Mouse (Mus musculus): ENCODE results near the gene Bsn.
A peak's percentile ranks its signal among the peaks of the same experiment; 100 is the strongest.

The Bsn gene

DNA sequence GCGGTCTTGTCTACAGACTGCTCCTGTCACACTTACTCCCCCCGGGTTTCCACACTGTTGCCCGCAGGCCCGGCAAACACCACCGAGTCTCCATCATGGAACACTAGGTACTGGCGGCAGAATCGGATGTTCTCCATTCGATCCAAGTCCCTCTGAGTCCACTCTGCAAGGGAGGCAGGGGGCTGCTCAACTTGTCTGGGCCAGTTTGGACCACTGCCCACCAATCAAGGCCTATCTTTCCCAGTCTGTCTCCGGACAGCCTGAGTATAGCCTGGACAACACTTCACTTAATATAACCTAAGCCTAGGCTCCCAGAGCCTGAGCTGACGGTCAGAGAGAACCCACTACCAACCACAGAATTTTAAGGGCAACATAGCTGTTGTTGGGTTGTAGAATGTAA is 96.6 kb downstream of the Bsn start:
- no peak for DNase-seq (ENCODE audit: low spot score)

DNA sequence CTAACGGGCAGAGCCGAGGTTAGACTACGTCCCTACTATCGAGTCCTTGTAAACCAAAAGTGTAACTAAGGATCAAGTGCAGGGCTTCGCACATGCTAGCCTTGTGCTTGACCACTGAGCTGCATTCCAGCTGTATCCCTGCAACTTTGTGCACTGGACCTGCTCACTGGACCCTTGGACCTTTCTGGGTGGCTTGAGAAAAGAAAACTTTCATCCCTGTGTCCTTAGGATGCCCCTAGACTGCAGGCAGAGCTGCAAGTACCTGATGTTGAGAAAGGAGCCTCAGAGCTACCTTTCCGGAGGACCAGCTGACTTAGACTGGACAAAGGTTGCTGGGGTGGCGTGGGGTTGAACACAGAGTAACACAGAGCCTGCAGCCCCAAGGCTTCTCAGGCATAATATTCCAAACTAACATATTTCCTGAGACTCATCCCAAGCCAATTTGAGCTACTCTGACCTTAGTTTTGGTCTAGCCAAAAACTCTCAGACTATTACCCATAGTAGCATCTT is 99.5 kb downstream of the Bsn start:
- DNase-seq (ENCODE audit: low spot score): no peak

DNA sequence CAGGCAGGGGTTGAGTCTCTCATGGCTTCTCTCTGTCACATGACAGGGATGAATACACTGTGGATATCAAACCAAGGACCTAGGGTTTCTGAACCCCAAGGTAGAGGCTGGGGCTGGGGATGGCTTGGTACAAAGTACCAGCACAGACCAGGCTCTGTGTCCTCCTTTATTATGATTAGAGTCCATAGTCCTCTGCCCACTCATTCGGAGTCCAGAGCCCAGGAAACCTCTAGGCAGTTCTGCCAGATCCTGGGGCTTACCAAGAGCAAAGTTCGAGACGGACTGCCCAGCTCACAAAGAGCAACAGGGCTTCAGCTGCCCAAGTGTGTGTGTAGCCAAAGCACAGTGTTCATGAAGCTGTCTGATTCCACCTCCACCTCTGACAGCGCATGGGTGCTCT is 104.9 kb downstream of the Bsn start:
- DNase-seq (ENCODE audit: low spot score): no peak

GRCm38 (mm10) chr9:108083561-108083960 is 106.6 kb downstream of the Bsn start:
- no peak for DNase-seq (ENCODE audit: low spot score)

DNA sequence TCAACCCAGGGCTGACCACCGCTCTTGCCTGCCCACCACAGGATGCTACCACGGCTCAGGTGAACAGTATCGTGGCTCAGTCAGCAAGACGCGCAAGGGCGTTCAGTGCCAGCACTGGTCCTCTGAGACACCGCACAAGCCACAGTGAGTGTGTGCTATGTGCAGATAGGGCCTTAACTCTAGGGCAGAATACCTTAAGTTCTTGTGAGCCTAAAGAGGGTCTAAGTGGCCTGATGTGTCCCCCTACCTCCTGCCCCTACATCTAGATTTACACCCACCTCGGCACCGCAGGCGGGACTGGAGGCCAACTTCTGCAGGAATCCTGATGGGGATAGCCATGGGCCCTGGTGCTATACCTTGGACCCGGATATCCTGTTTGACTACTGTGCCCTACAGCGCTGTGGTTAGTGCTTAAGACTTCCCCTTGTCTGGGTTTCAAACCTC is 107.2 kb downstream of the Bsn start, which contains the start of gene Rnf123:
TSS of gene Rnf123 (minus strand) at position 359 of the 444 bp plus-strand sequence.
- DNase-seq (ENCODE audit: low spot score): no peak

DNA sequence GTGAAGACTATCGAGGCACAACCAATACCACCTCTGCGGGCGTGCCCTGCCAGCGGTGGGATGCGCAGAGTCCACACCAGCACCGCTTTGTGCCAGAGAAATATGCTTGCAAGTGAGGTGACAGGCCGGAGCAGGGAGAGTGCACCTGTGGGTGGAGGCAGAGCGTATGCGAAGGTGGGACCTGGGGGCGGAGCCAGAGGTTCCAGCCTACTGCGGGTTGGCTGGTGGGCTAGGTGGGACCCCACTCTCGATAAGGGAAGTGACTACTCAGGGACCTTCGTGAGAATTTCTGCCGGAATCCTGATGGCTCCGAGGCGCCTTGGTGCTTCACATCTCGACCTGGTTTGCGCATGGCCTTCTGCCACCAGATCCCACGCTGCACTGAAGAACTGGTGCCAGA is 107.6 kb downstream of the Bsn start:
- DNase-seq (ENCODE audit: low spot score): no peak

DNA sequence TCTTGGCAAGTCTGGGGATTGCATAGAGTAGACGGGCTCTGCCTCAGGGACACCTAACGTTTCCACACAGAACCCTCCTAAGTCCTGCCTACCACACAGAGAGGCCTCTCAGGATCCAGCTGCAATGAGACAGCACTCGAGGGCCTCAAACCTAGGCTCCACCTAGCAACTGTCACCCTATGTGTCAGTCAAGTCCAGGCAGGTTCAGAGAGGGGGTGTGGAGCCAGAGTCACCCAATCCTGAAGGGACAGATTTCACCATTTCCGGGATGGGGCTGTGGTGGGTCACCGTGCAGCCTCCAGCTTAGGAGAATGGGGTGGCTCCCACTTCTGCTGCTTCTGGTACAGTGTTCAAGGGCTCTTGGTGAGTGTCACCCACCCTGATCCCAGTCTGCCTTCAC is 110.0 kb downstream of the Bsn start, which contains the start of gene Mst1:
TSS of gene Mst1 (plus strand) at position 269 of the 400 bp plus-strand sequence.
- no peak for DNase-seq (ENCODE audit: low spot score)

GRCm38 (mm10) chr9:108073141-108073930 is 116.8 kb downstream of the Bsn start:
- DNase-seq (ENCODE audit: low spot score): no peak

- no peak for DNase-seq (ENCODE audit: low spot score)
Measured at GRCm38 (mm10) chr9:108072481-108072924, 117.7 kb downstream of the Bsn start.

- DNase-seq (ENCODE audit: low spot score): no peak
Measured at GRCm38 (mm10) chr9:108071801-108072200, 118.4 kb downstream of the Bsn start.

GRCm38 (mm10) chr9:108069529-108069928 is 120.7 kb downstream of the Bsn start:
- DNase-seq (ENCODE audit: low spot score): no peak

DNA sequence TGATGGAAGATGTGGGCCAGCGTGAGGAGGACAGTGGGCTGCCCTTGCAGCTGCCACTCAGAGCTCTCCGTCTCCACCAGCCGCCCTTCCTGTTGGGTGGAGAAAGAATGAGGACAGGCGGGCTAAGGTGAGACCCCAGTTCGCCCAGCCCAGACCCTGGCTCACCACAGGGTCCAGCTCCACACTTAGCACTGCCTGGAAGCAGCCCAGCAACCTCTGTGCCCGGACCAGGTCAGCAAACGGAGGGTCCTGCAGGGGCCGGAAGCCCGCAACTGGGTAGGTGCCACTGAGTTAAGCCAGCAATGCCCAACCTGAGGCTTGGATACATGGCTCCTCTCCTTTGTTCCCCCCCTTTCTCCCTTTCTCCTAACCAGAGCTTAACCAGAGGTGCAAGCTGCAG is 121.2 kb downstream of the Bsn start:
- no peak for DNase-seq (ENCODE audit: low spot score)

GRCm38 (mm10) chr9:108067900-108068299 is 122.3 kb downstream of the Bsn start:
- peak; percentile 93 for DNase-seq (ENCODE audit: low spot score)

- DNase-seq (ENCODE audit: low spot score): no peak
Measured at GRCm38 (mm10) chr9:108067199-108067598, 123.0 kb downstream of the Bsn start.

DNA sequence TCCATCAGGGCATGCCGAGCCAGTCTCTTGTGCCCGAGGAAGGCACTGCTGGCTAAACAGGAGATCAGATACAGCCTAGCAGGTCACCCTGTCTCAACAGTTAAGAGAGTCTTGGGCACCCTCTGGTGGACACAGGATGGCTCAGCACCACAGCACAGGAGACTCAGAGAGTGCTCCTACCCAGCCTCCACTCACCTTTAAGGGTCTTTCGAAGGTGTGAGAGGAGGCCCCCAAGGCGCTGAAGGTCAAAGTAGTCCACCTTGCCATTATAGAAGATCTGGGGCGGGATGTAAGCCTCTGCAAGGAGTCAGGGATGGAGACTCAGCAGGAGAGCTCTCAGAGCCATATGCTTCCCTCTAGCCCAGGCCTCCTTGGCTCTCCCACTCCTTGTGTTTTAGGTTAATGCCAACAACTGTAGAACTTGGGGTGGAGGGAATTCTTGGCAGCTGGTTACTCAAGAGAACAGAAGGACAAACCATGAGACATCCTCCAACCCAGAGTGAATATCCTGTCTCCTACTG is 124.6 kb downstream of the Bsn start:
- DNase-seq (ENCODE audit: low spot score): peak; percentile 79

- no peak for DNase-seq (ENCODE audit: low spot score)
Measured at GRCm38 (mm10) chr9:108063361-108063760, 126.8 kb downstream of the Bsn start.

DNA sequence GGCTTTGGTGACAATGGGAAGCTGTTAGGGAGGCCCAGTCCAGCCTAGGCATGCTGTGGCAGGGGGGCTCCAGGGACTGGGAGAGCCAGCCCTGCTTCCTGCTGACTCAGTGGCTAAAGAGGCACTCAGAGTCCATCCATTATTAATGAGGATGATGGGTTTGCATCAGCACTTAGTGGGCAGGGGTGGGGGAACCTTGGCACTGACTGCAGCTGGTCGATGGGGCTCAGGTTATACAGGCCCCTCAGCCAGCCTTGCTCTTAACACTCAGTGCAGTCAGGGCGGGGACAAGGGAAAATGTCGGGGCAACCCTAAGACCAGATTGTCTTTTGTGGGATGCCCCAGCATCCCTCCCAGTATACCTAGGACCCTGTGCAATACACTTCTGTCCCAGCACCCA is 128.0 kb downstream of the Bsn start:
- peak; percentile 53 for DNase-seq (ENCODE audit: low spot score)

DNA sequence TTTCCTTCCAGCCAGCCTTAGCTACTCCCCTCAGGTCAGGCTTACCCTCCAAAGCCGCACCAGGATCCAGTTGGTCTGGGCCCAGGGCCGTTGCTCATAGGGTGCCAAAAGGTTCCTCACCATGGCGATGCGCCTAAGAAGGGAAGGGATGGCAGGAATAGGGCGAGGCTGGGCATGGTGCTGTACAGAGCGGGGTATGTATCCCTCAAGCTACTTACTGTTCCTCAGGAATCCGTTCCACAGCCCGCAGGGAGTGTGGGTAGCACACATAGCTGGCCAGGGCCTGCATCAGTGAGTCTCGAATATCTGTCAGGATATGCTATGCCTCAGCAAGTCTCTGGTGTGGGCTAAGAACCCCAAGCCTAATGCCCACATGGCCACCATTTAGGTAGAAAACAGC is 131.9 kb downstream of the Bsn start:
- DNase-seq (ENCODE audit: low spot score): no peak

GRCm38 (mm10) chr9:108057262-108057562 is 133.0 kb downstream of the Bsn start:
- DNase-seq (ENCODE audit: low spot score): no peak

DNA sequence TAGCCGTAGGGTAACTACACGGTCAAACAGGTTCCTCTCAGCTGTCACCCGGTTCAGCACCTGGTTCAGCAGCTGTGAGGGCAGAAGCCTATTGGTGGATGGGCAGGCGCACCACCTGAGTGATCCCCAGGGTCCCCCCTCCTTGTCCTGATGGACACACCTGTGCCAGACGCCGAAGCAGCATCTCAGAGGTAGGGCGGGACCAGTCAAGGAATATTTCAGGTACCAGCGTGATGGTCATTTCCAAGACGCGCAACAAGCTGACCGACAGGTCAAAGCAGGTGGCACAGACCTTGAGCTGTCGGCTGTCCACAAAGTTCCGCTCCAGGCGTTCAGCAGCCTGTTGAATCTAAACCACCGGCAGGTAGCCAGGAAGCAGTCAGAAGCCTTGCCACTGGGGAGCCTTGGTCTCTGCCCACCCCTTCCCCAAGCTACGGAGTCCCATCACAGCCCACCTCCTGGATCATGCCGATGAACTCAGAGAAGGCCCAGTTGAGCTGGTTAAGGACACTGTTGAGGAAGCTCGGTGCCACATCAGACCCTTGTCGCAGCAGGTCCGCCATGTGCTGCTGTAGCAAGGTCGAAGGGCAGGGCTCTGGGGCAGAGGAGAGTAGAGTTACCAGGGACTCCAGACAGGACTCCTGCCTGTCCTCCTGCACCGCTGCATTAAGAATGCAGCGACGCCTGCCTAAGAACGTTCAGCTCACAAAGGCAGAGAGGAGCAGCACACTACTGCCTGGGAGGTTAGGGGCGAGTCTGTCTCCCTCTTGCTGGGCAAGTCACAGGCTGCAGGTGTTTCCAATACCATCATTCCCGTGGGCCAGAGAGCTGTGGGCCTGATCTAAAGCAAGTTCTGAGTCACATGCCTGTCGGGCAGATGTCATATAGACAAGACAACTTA is 133.6 kb downstream of the Bsn start:
- DNase-seq (ENCODE audit: low spot score): no peak

DNA sequence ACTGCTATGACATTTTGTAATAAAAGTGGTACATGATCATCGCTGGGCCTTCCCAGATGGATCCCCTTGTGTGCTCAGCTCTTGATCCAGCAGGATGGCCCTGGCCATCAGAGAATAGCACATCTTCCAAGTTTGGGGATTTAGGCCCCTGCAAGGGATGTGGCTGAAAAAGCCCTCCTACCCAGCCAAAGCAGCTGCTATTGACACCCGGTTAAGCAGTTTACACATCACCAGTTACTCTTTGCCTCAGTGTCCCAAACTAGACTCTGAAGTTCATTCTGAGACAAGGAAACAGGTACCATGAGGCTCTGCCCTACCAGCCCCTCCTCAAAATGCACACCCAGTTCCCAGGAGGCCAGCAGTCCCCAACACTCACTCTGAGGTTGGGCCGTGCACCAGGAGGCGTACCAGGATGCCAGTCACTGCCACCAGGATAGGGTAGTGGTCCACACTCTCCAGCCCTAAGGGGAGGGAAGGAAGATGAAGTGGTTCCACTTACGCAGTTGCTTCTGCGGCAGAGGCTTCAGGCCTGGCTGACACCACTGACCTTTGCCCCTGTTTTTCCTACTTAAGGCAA is 134.4 kb downstream of the Bsn start:
- no peak for DNase-seq (ENCODE audit: low spot score)

- no peak for DNase-seq (ENCODE audit: low spot score)
Measured at GRCm38 (mm10) chr9:108055061-108055460, 135.1 kb downstream of the Bsn start.

Measured in retina, embryonic 14.5 days (tissue).